Mouse (Mus musculus) forebrain, embryonic 16.5 days (tissue): Measurements from ENCODE around the gene Msx1. TPM values are rescaled to one million over a fixed set of nuclear protein-coding genes. Genes with fewer than 3 reads are reported as not detected.
"Not testable (repeated sequence)": the region's sequence is repeated elsewhere in the genome, so short reads cannot be mapped to it uniquely, and the experiment has no call there.

Source experiments
- ATAC-seq: fragments of 200-750 bp; cut with Nextera tagmentation; 2 replicates; pipeline ENCODE4 v1.8.0; 2017; ENCODE audit warnings: mild to moderate bottlenecking, moderate library complexity
- H3K27ac ChIP-seq: fragments of 300-500 bp; sonication (generic); 2 replicates; pipeline ENCODE4 v1.5.1; 2014; ENCODE audit warnings: low read length, control low read depth
- H3K27me3 ChIP-seq: fragments of 300-500 bp; sonication (generic); replicated peaks from 2 replicates; pipeline ENCODE4 v1.6.1; 2014; ENCODE audit warnings: low read length; ENCODE audit not compliant: control insufficient read depth, insufficient read depth
- H3K36me3 ChIP-seq: fragments of 300-500 bp; sonication (generic); 2 replicates; pipeline ENCODE4 v1.6.1; 2014; ENCODE audit not compliant: control insufficient read depth, insufficient read depth
- H3K4me1 ChIP-seq: fragments of 300-500 bp; sonication (generic); replicated peaks from 2 replicates; pipeline ENCODE4 v1.6.1; 2014; ENCODE audit warnings: low read length; ENCODE audit not compliant: control insufficient read depth, insufficient read depth
- H3K4me2 ChIP-seq: fragments of 300-500 bp; sonication (generic); 2 replicates; pipeline ENCODE4 v1.6.1; 2014; ENCODE audit warnings: mild to moderate bottlenecking, low read length, control low read depth
- H3K4me3 ChIP-seq: fragments of 300-500 bp; sonication (generic); replicated peaks from 2 replicates; pipeline ENCODE4 v1.5.1; 2014; ENCODE audit warnings: mild to moderate bottlenecking, low read length, control low read depth
- H3K9ac ChIP-seq: fragments of 300-500 bp; sonication (generic); replicated peaks from 2 replicates; pipeline ENCODE4 v1.6.1; 2014; ENCODE audit warnings: low read depth, low read length, control low read depth
- H3K9me3 ChIP-seq: fragments of 300-500 bp; sonication (generic); 2 replicates; pipeline ENCODE4 v1.6.1; 2016; ENCODE audit warnings: low read length; ENCODE audit not compliant: control insufficient read depth
- WGBS: fragments of 180-500 bp; shearing (Covaris S2); extraction: QIAGEN DNeasy Blood & Tissue Kit; methylation state at CpG from one replicate; pipeline ENCODE4 v1.1.7; 2014; 5-methylcytosine and 5-hydroxymethylcytosine counted together
- polyA plus RNA-seq: library from polyadenylated mRNA; unstranded; fragments of >200 nt; fragmentation: Nextera tagmentation; extraction: Ambion mirVana; gene quantifications from 2 replicates; pipeline ENCODE4 v1.2.1, GENCODE M21; 2015

Msx1 gene
- polyA plus RNA-seq, 1 experiment from 2014 or later: 11.4 TPM

- H3K4me3 ChIP-seq: no peak overlapping the region
- ATAC-seq: no peak
- no peak overlapping the region for H3K9ac ChIP-seq
- H3K27me3 ChIP-seq: no peaks in the 10 kb centered on the region
- H3K36me3 ChIP-seq: no peaks in the 10 kb centered on the region
- 0 out of 2 replicates have a peak, but pooled peaks cover 3% of the 10 kb centered on the region for H3K9me3 ChIP-seq
- H3K4me2 ChIP-seq: no peak overlapping the region
- H3K27ac ChIP-seq: no peak overlapping the region
- WGBS: 51% methylated on average over 8 of the region's 8 CpGs
- H3K4me1 ChIP-seq: no peaks in the 10 kb centered on the region
These were observed 24.8 kb upstream of the Msx1 start for GRCm38 (mm10) chr5:37848991-37849719.

- no peak for ATAC-seq
- WGBS: 35% methylated on average over 3 of the region's 3 CpGs
- H3K9me3 ChIP-seq: no peaks in the 10 kb centered on the region
These were observed 11.9 kb upstream of the Msx1 start for GRCm38 (mm10) chr5:37836267-37836646.

GRCm38 (mm10) chr5:37835590-37836266 is 11.3 kb upstream of the Msx1 start:
- no peaks in the 10 kb centered on the region for H3K4me1 ChIP-seq
- no peak overlapping the region for H3K27ac ChIP-seq
- H3K27me3 ChIP-seq: peaks cover 76% of the 10 kb centered on the region
- ATAC-seq: no peak
- no peak overlapping the region for H3K4me3 ChIP-seq
- H3K9me3 ChIP-seq: no peaks in the 10 kb centered on the region
- H3K36me3 ChIP-seq: no peaks in the 10 kb centered on the region
- no peak overlapping the region for H3K9ac ChIP-seq
- 0% methylated on average over 6 of the region's 6 CpGs for WGBS
- no peak overlapping the region for H3K4me2 ChIP-seq

More at GRCm38 (mm10) chr5:37836267-37836646, 11.9 kb upstream of the Msx1 start:
- Histone ChIP-seq H3K27me3 (peaks cover 71% of the 10 kb centered on the region), H3K4me3 (no peak overlapping the region), H3K4me1 (no peaks in the 10 kb centered on the region), H3K4me2 (no peak overlapping the region), H3K27ac (no peak overlapping the region), H3K9ac (no peak overlapping the region), H3K36me3 (no peaks in the 10 kb centered on the region)

- H3K27ac ChIP-seq: no peak overlapping the region
- no peak overlapping the region for H3K4me3 ChIP-seq
- no peaks in the 10 kb centered on the region for H3K4me1 ChIP-seq
- peaks cover 84% of the 10 kb centered on the region for H3K27me3 ChIP-seq
- no peaks in the 10 kb centered on the region for H3K36me3 ChIP-seq
- H3K4me2 ChIP-seq: no peak overlapping the region
- H3K9me3 ChIP-seq: peaks cover 4% of the 10 kb centered on the region
- WGBS: under 1% methylated on average over 6 of the region's 6 CpGs
- H3K9ac ChIP-seq: no peak overlapping the region
- ATAC-seq: no peak
These were observed 8.4 kb upstream of the Msx1 start for GRCm38 (mm10) chr5:37832766-37833165.

- ATAC-seq: no peak
- Histone ChIP-seq H3K4me2 (no peak overlapping the region), H3K9ac (no peak overlapping the region), H3K27me3 (peaks cover 78% of the 10 kb centered on the region), H3K4me1 (no peaks in the 10 kb centered on the region; the same call in 1 of the 2 replicates), H3K27ac (no peak overlapping the region), H3K36me3 (no peaks in the 10 kb centered on the region), H3K4me3 (no peak overlapping the region), H3K9me3 (peaks cover 4% of the 10 kb centered on the region)
- WGBS: 8% methylated on average over 13 of the region's 13 CpGs
These were observed 7.6 kb upstream of the Msx1 start for GRCm38 (mm10) chr5:37832031-37832430.

- not testable (repeated sequence) for H3K4me3 ChIP-seq, H3K9ac ChIP-seq, H3K36me3 ChIP-seq, H3K4me1 ChIP-seq, H3K27ac ChIP-seq, H3K4me2 ChIP-seq, H3K9me3 ChIP-seq, ATAC-seq
- WGBS: 9% methylated on average over 6 of the region's 7 CpGs
- peaks cover 74% of the 10 kb centered on the region for H3K27me3 ChIP-seq
These were observed 6.1 kb upstream of the Msx1 start for GRCm38 (mm10) chr5:37830436-37830835.

- Histone ChIP-seq H3K36me3 (no peaks in the 10 kb centered on the region), H3K4me3 (no peak overlapping the region), H3K9me3 (peaks cover 4% of the 10 kb centered on the region), H3K9ac (no peak overlapping the region), H3K27me3 (peaks cover 76% of the 10 kb centered on the region), H3K27ac (no peak overlapping the region), H3K4me2 (no peak overlapping the region), H3K4me1 (peaks cover 4% of the 10 kb centered on the region)
- 5% methylated on average over 4 of the region's 4 CpGs for WGBS
- no peak for ATAC-seq
These were observed 5.5 kb upstream of the Msx1 start for GRCm38 (mm10) chr5:37829926-37830325.

- Histone ChIP-seq H3K9ac (no peak overlapping the region), H3K27me3 (peaks cover 76% of the 10 kb centered on the region), H3K27ac (no peak overlapping the region), H3K4me1 (peaks cover 7% of the 10 kb centered on the region), H3K4me3 (no peak overlapping the region), H3K4me2 (no peak overlapping the region), H3K9me3 (peaks cover 4% of the 10 kb centered on the region), H3K36me3 (no peaks in the 10 kb centered on the region)
- no peak for ATAC-seq
- 2% methylated on average over 10 of the region's 10 CpGs for WGBS
These were observed 4.9 kb upstream of the Msx1 start for GRCm38 (mm10) chr5:37829296-37829670.

GRCm38 (mm10) chr5:37828591-37829295 is 4.4 kb upstream of the Msx1 start:
- no peak overlapping the region for H3K4me3 ChIP-seq
- peaks cover 4% of the 10 kb centered on the region for H3K9me3 ChIP-seq
- H3K27me3 ChIP-seq: peaks cover 72% of the 10 kb centered on the region
- no peak overlapping the region for H3K9ac ChIP-seq
- H3K27ac ChIP-seq: no peak overlapping the region
- ATAC-seq: no peak
- H3K36me3 ChIP-seq: no peaks in the 10 kb centered on the region
- WGBS: 2% methylated on average over 35 of the region's 35 CpGs
- no peak overlapping the region for H3K4me2 ChIP-seq
- H3K4me1 ChIP-seq: peaks cover 13% of the 10 kb centered on the region
